Mouse (Mus musculus) kidney, embryonic 15.5 days (tissue): ENCODE measurements around the gene Blvrb. TPM values are rescaled to one million over a fixed set of nuclear protein-coding genes. Genes with fewer than 3 reads are reported as not detected.

ENCODE experiments used
- ATAC-seq: fragments of 200-750 bp; cut with Nextera tagmentation; replicated peaks from 2 replicates; pipeline ENCODE4 v1.8.0; 2017; ENCODE audit warnings: moderate TSS enrichment; ENCODE audit not compliant: low FRiP score
- H3K27ac ChIP-seq: fragments of 300-500 bp; sonication (generic); 2 replicates; pipeline ENCODE4 v1.5.1; 2015; ENCODE audit warnings: mild to moderate bottlenecking, inconsistent platforms
- H3K27me3 ChIP-seq: fragments of 300-500 bp; sonication (generic); 2 replicates; pipeline ENCODE4 v1.6.1; 2015; ENCODE audit warnings: inconsistent platforms
- H3K36me3 ChIP-seq: fragments of 300-500 bp; sonication (generic); 2 replicates; pipeline ENCODE4 v1.6.1; 2015; ENCODE audit warnings: inconsistent platforms
- H3K4me1 ChIP-seq: fragments of 300-500 bp; sonication (generic); 2 replicates; pipeline ENCODE4 v1.6.1; 2015; ENCODE audit warnings: inconsistent platforms
- H3K4me2 ChIP-seq: fragments of 300-500 bp; sonication (generic); 2 replicates; pipeline ENCODE4 v1.6.1; 2015; ENCODE audit warnings: moderate library complexity, mild to moderate bottlenecking, inconsistent platforms
- H3K4me3 ChIP-seq: fragments of 300-500 bp; sonication (generic); replicated peaks from 2 replicates; pipeline ENCODE4 v1.5.1; 2015; ENCODE audit warnings: mild to moderate bottlenecking, inconsistent platforms
- H3K9ac ChIP-seq: fragments of 300-500 bp; sonication (generic); 2 replicates; pipeline ENCODE4 v1.6.1; 2015; ENCODE audit warnings: mild to moderate bottlenecking, inconsistent platforms
- H3K9me3 ChIP-seq: fragments of 300-500 bp; sonication (generic); replicated peaks from 2 replicates; pipeline ENCODE4 v1.6.1; 2016; ENCODE audit warnings: inconsistent platforms
- WGBS: fragments of 180-500 bp; shearing (Covaris S2); methylation state at CpG from one replicate; pipeline ENCODE4 v1.1.7; 2015; ENCODE audit warnings: mixed read lengths; 5-methylcytosine and 5-hydroxymethylcytosine counted together
- polyA plus RNA-seq: library from polyadenylated mRNA; unstranded; fragments of >200 nt; fragmentation: Nextera tagmentation; extraction: Ambion mirVana; gene quantifications from 2 replicates; pipeline ENCODE4 v1.2.1, GENCODE M21; 2015

Gene Blvrb
- polyA plus RNA-seq, 1 experiment from 2014 or later = 57.4 TPM

GRCm38 (mm10) chr7:27474490-27474954 lies 26.7 kb downstream of the Blvrb start:
- no peaks in the 10 kb centered on the region for H3K9me3 ChIP-seq
- ATAC-seq = peak; percentile 94

DNA sequence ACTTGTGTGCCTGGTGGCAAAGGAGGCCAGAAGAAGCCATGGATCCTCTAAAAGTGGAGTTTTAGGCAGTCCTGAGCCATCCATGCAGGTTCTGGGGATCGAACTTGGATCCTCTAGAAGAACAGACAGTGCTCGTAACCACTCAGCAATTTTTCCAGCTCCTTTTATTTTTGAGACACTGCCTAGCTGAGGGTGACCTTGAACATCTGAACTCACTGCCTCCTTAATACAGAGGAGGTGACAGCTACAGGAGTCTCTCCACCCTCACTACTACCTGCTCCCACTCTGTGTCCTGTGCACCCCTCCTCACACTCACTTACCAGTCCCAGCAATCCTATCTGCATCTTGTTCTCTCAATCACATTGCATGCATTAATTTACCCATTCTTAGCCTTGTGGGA lies 27.8 kb downstream of the Blvrb start:
- WGBS = 94% methylated on average over 2 of the region's 2 CpGs
- Histone ChIP-seq H3K4me1 (peaks cover 39% of the 10 kb centered on the region), H3K9me3 (no peaks in the 10 kb centered on the region), H3K27me3 (no peaks in the 10 kb centered on the region), H3K36me3 (peaks cover 33% of the 10 kb centered on the region), H3K4me3 (peak overlapping the region; percentile 70; the same call in 1 of the 2 replicates), H3K9ac (no peak overlapping the region), H3K4me2 (peak overlapping the region; percentile 76), H3K27ac (peak overlapping the region; percentile 97; the same call in 1 of the 2 replicates)
- no peak for ATAC-seq

More at GRCm38 (mm10) chr7:27474490-27474954, 26.7 kb downstream of the Blvrb start:
- Histone ChIP-seq H3K4me2 (peak overlapping the region; percentile 76), H3K36me3 (peaks cover 31% of the 10 kb centered on the region), H3K27ac (peak overlapping the region; percentile 97), H3K9ac (peak overlapping the region; percentile 75), H3K27me3 (no peaks in the 10 kb centered on the region), H3K4me1 (peaks cover 35% of the 10 kb centered on the region), H3K4me3 (peak overlapping the region; percentile 70)
- under 1% methylated on average over 23 of the region's 23 CpGs for WGBS

GRCm38 (mm10) chr7:27476098-27476635 lies 28.4 kb downstream of the Blvrb start:
- Histone ChIP-seq H3K27me3 (no peaks in the 10 kb centered on the region), H3K4me3 (no peak overlapping the region), H3K4me2 (no peak overlapping the region), H3K27ac (peak overlapping the region; percentile 97; the same call in 1 of the 2 replicates), H3K4me1 (peaks cover 45% of the 10 kb centered on the region), H3K9me3 (no peaks in the 10 kb centered on the region), H3K9ac (no peak overlapping the region), H3K36me3 (peaks cover 33% of the 10 kb centered on the region)
- no peak for ATAC-seq
- WGBS = 93% methylated on average over 14 of the region's 14 CpGs

DNA sequence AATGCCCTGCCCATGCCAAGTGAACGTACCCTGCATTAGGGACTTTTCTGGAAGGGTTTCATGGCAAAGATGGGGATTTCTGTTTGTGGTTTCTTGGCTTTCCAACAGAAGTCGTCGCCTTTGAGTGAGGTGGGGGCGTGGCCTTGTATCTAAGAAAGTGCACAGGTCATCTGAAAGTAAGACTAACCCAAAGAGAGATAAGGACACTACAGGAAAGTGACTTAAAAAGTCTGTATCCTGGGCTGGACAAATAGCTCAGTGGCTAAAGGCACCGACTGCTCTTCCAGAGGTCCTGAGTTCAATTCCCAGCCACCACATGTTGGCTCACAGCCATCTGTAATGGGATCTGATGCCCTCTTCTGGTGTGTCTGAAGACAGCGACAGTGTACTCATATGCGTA lies 30.8 kb downstream of the Blvrb start:
- Histone ChIP-seq H3K4me2 (no peak overlapping the region), H3K27me3 (no peaks in the 10 kb centered on the region), H3K4me1 (peaks cover 55% of the 10 kb centered on the region), H3K9ac (no peak overlapping the region), H3K36me3 (peaks cover 33% of the 10 kb centered on the region), H3K27ac (peak overlapping the region; percentile 45; the same call in 1 of the 2 replicates), H3K9me3 (no peaks in the 10 kb centered on the region), H3K4me3 (no peak overlapping the region)
- 71% methylated on average over 7 of the region's 7 CpGs for WGBS
- ATAC-seq = no peak

GRCm38 (mm10) chr7:27479750-27480149 lies 32.0 kb downstream of the Blvrb start:
- 49% methylated on average over 1 of the region's 1 CpGs for WGBS
- Histone ChIP-seq H3K27me3 (no peaks in the 10 kb centered on the region), H3K9me3 (no peaks in the 10 kb centered on the region), H3K4me3 (no peak overlapping the region), H3K27ac (peak overlapping the region; percentile 89), H3K36me3 (peaks cover 33% of the 10 kb centered on the region), H3K4me1 (peaks cover 55% of the 10 kb centered on the region), H3K4me2 (no peak overlapping the region), H3K9ac (no peak overlapping the region)
- no peak for ATAC-seq

GRCm38 (mm10) chr7:27480506-27480905 lies 32.7 kb downstream of the Blvrb start:
- Histone ChIP-seq H3K9me3 (no peaks in the 10 kb centered on the region), H3K4me1 (peaks cover 49% of the 10 kb centered on the region), H3K9ac (no peak overlapping the region), H3K27ac (peak overlapping the region; percentile 89), H3K4me3 (peak overlapping the region; percentile 36), H3K27me3 (no peaks in the 10 kb centered on the region), H3K4me2 (peak overlapping the region; percentile 58), H3K36me3 (peaks cover 33% of the 10 kb centered on the region)
- whole genome bisulfite sequencing = 86% methylated on average over 3 of the region's 3 CpGs
- no peak for ATAC-seq

GRCm38 (mm10) chr7:27480927-27481626 lies 33.3 kb downstream of the Blvrb start:
- Histone ChIP-seq H3K9ac (peak overlapping the region; percentile 43), H3K4me3 (peak overlapping the region; percentile 36), H3K36me3 (peaks cover 29% of the 10 kb centered on the region), H3K27me3 (no peaks in the 10 kb centered on the region), H3K9me3 (no peaks in the 10 kb centered on the region), H3K27ac (peak overlapping the region; percentile 89), H3K4me2 (peak overlapping the region; percentile 58), H3K4me1 (peaks cover 51% of the 10 kb centered on the region)
- no peak; the same call in 1 of the 2 replicates for ATAC-seq
- WGBS = 13% methylated on average over 10 of the region's 11 CpGs

DNA sequence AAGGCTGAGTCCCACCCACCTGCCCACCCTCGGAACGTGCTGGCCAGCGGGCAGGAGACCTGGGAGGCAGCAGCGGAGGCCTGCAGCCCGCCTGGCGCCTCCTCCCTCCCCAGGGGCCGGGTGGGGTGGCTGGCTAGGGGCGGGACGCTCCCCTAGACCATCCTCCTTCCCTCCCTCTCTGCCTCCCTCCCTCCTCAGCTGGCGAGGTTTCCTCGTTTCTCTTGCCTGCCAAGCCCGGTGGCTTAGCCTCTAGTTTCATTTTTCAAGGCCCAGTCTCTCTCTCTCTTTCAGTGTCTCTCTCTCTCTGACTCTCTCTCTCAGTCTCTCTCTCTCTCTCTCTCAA lies 33.8 kb downstream of the Blvrb start:
- peak overlapping the region; percentile 89 for H3K27ac ChIP-seq
- ATAC-seq = peak; percentile 95
- H3K9ac ChIP-seq = peak overlapping the region; percentile 43
- H3K4me3 ChIP-seq = peak overlapping the region; percentile 36
- H3K4me1 ChIP-seq = peaks cover 47% of the 10 kb centered on the region
- peak overlapping the region; percentile 58 for H3K4me2 ChIP-seq
- no peaks in the 10 kb centered on the region for H3K27me3 ChIP-seq
- H3K9me3 ChIP-seq = no peaks in the 10 kb centered on the region
- peaks cover 24% of the 10 kb centered on the region for H3K36me3 ChIP-seq
- 0% methylated on average over 8 of the region's 12 CpGs for WGBS

- 90% methylated on average over 4 of the region's 4 CpGs for whole genome bisulfite sequencing
- Histone ChIP-seq H3K4me1 (peaks cover 43% of the 10 kb centered on the region), H3K4me3 (no peak overlapping the region), H3K27ac (no peak overlapping the region), H3K9me3 (no peaks in the 10 kb centered on the region), H3K27me3 (no peaks in the 10 kb centered on the region), H3K9ac (no peak overlapping the region), H3K4me2 (no peak overlapping the region), H3K36me3 (0 out of 2 replicates have a peak, but pooled peaks cover 4% of the 10 kb centered on the region)
- no peak for ATAC-seq
These were observed 36.1 kb downstream of the Blvrb start for GRCm38 (mm10) chr7:27483860-27484259.

DNA sequence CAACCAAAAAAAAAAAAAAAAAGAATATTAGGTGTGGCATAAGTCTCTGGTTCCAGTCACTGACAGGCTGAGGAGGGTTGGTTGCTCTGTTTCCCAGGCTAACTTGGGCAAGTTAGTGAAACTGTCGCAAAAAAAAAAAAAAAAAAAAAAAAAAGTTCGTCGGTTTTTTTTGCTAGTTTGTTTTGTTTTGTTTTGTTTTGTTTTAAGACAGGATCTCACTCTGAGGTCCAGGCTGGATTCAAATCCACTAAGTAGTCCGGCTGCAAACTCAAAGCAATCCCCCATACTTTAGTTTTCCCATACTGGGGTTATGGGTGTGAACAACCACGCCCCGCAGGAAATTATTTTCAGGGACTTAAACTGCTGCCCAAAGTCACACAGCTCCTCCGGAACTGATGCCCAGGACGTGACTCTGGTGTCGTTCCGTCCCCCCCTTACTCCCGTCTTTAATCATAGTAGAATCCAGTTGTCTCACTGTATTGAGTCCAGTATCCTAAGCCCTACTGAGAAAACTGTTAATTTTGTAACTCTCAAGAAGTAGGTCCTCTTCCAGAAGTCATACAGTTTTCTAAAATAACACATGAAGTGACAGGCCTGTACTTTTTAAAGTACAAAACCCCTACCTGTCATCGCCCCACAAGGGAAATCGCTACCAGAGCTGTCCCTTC lies 38.5 kb downstream of the Blvrb start:
- Histone ChIP-seq H3K4me2 (peak overlapping the region; percentile 74), H3K27me3 (no peaks in the 10 kb centered on the region), H3K4me3 (peak overlapping the region; percentile 81), H3K36me3 (peaks cover 9% of the 10 kb centered on the region), H3K4me1 (peaks cover 54% of the 10 kb centered on the region), H3K27ac (peak overlapping the region; percentile 99), H3K9ac (peak overlapping the region; percentile 50), H3K9me3 (no peaks in the 10 kb centered on the region)
- 1% methylated on average over 13 of the region's 13 CpGs for WGBS
- no peak for ATAC-seq

- peak within 1 kb of the TSS; percentile 74 for H3K4me2 ChIP-seq
- H3K9me3 ChIP-seq = no peaks in the 10 kb centered on the region
- peak; percentile 92 for ATAC-seq
- peak within 1 kb of the TSS; percentile 74 for H3K9ac ChIP-seq
- H3K27ac ChIP-seq = peak within 1 kb of the TSS; percentile 99
- under 1% methylated on average over 73 of the region's 80 CpGs for WGBS
- no peaks in the 10 kb centered on the region for H3K27me3 ChIP-seq
- peaks cover 9% of the 10 kb centered on the region for H3K36me3 ChIP-seq
- H3K4me3 ChIP-seq = peak within 1 kb of the TSS; percentile 81
- peaks cover 54% of the 10 kb centered on the region for H3K4me1 ChIP-seq
These were observed 39.3 kb downstream of the Blvrb start, which contains the start of gene Sertad1 for GRCm38 (mm10) chr7:27486770-27487697. Gene Sertad1 (plus strand): TSS chr7:27486910.
